Mouse (Mus musculus) left cerebral cortex, adult 9 months (tissue): ENCODE results near the gene Olfr1030.
"Not testable (repeated sequence)": the region's sequence is repeated elsewhere in the genome, so short reads cannot be mapped to it uniquely, and the experiment has no call there.

Source experiments
- DNase-seq, 2 experiments: peaks; one replicate each; pipeline ENCODE4 v3.0.0; 2022; ENCODE audit warnings: low spot score in 2 of 2

Olfr1030 gene

DNA sequence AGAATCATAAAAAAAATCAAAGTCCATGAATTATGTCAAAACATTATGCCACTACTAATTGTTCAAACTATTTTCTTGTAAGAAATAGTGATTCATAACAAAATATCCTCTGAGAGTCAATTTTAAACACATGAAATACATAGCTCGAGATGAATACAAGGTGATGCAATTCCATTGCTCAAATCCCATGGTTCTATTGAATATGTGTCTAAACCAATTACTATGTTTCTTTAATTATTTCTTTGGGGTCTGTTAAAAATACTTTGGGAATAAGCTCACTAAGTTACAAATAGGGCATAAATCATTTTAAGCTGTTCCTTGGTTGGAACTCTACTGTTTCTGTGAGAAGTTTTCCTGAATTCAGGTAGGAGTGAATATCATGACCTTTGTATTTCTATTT, at the start of gene Olfr1030:
Olfr1030 (plus strand) TSS at position 301 of the 400 bp plus-strand sequence.
- DNase-seq = no peak

DNA sequence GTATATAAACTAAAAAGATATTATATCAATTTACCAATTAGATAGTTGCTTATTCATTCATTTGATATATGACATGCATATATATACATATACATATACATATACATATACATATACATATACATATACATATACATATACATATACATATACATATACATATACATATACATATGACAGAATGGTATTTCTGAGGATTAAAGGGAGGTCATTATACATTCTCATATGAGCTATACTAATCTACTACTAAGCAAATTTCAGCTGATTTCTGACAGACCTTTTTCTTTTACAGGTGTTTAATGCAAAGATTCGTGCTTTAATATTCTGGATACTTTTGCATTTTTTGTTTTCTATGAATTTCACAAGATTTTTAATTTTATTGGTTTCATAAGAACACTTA, 28.9 kb upstream of the Olfr1030 start, which contains the start of gene Olfr1028:
Olfr1028 (plus strand) TSS at position 301 of the 400 bp plus-strand sequence.
- DNase-seq = no peak

DNA sequence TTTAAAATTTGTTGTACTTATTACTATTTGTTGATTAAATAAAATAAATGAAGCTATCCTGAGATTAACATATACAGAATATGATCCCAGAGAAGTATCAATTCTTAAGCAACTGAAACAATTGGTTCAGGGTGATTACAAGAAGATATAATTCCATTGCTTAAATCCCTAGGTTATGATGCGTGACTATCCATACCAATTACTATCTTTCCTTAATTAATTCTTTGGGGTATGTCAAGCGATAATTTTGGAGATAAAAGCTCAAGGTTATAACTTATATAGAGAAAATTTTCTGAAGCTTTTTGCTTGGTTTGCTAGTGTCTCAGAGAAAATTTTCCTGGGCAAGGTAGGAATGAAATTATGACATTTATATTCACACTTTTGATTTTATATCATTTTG, 5.5 kb upstream of the Olfr1030 start, which contains the start of gene Olfr1029:
Olfr1029 (plus strand) TSS at position 301 of the 400 bp plus-strand sequence.
- no peak for DNase-seq

DNA sequence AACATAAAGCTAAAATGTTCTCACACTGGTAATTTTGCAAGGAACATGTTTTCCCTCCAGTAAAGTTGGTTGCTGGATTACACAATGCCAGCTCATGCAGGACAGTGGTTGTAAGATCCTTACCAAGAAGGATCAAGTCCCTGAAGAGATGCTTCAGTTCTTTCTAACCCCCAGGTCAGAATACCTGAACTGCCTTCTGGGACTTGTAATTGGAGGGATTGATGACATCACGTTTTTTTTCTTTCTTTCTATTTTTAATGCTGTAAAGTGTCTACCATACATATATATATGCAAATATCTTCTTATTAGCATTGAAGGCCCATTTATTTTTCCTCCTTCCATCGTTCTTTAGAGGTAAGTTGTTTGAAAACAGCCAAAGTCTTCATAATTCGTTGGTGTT, 10.9 kb downstream of the Olfr1030 start, which contains the start of gene Olfr1031:
Olfr1031 (plus strand) TSS at position 301 of the 400 bp plus-strand sequence.
- DNase-seq = no peak

DNA sequence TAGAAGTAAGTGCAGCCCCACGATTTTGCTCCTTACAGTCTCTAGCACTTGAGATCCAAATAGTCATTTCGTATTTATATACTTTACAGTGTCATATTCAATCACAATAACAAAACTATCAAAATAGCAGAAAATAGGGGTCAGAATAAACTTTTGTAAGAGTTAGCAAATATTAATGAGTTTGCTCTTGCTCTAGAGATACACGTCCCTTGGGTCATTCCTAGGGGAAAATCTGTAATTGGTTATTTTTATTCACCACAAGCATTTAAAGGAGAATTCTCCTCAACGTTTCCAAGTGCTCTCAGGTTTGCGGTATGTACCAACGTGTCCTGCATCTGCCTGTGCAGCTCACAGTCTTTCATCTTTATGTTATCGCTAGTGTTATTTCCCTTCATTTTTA, 26.2 kb downstream of the Olfr1030 start, which contains the start of gene Olfr1032:
Olfr1032 (plus strand) TSS at position 301 of the 400 bp plus-strand sequence.
- no peak for DNase-seq

DNA sequence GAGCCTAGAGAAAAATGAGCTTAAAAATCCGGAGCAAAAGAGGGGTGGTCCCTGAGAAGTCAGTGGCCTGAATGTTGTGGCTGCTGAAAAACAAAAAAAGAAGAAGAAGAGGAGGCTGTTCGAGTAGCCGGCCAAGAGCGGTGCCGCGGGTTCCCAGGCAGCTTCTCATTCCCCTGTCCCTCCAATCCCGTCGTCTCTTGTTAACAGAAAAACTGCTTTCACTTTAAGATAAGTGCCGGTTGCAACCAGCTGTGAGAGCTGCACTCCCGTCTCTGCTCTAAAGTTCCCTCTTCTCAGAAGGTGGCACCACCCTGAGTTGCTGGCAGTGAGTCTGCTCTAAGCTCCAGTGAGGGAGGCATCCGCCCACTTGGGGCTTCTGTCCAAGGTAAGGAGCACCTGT, 41.3 kb downstream of the Olfr1030 start, which contains the start of gene Olfr1033:
Olfr1033 (plus strand) TSS at position 228 of the 400 bp plus-strand sequence.
- DNase-seq = not testable (repeated sequence)

DNA sequence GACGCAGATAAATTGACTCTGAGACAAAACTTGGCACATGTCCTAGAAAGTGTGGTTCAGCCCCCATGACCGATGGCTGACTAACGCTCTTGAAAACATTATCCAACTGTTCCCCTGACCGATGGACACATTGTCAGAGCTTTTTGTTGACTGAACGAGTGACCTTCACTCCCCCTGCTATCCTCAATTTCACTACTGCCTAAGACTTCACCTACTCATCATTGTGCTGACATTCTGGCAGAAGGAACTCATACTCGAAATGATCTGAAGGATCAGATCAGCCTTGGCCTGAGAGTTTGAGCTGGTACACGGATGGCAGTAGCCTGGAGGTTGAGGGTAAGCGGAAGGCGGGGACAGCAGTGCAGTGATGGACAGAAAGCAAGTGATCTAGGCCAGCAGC, 42.4 kb downstream of the Olfr1030 start:
- not testable (repeated sequence) for DNase-seq
